Mouse (Mus musculus) neural tube, embryonic 13.5 days (tissue): ENCODE results near the gene Alg5. TPM values are rescaled to one million over a fixed set of nuclear protein-coding genes. Genes with fewer than 3 reads are reported as not detected.

Experiments used
- ATAC-seq: fragments of 200-750 bp; cut with Nextera tagmentation; 2 replicates; pipeline ENCODE4 v1.8.0; 2017; ENCODE audit warnings: low read depth, mild to moderate bottlenecking, moderate TSS enrichment, moderate library complexity
- H3K27ac ChIP-seq: fragments of 300-500 bp; sonication (generic); replicated peaks from 2 replicates; pipeline ENCODE4 v1.5.1; 2015; ENCODE audit warnings: moderate library complexity, mild to moderate bottlenecking, inconsistent platforms
- H3K27me3 ChIP-seq: fragments of 300-500 bp; sonication (generic); 2 replicates; pipeline ENCODE4 v1.6.1; 2015; ENCODE audit warnings: mild to moderate bottlenecking, inconsistent platforms
- H3K36me3 ChIP-seq: fragments of 300-500 bp; sonication (generic); 2 replicates; pipeline ENCODE4 v1.6.1; 2015; ENCODE audit warnings: mild to moderate bottlenecking, inconsistent platforms
- H3K4me1 ChIP-seq: fragments of 300-500 bp; sonication (generic); replicated peaks from 2 replicates; pipeline ENCODE4 v1.6.1; 2015; ENCODE audit warnings: inconsistent platforms
- H3K4me2 ChIP-seq: fragments of 300-500 bp; sonication (generic); 2 replicates; pipeline ENCODE4 v1.6.1; 2015; ENCODE audit warnings: inconsistent platforms, mild to moderate bottlenecking, moderate library complexity
- H3K4me3 ChIP-seq: fragments of 300-500 bp; sonication (generic); 2 replicates; pipeline ENCODE4 v1.5.1; 2015; ENCODE audit warnings: mild to moderate bottlenecking, inconsistent platforms
- H3K9ac ChIP-seq: fragments of 300-500 bp; sonication (generic); 2 replicates; pipeline ENCODE4 v1.6.1; 2015; ENCODE audit warnings: moderate library complexity, mild to moderate bottlenecking, inconsistent platforms
- H3K9me3 ChIP-seq: fragments of 300-500 bp; sonication (generic); 2 replicates; pipeline ENCODE4 v1.6.1; 2016; ENCODE audit warnings: inconsistent platforms
- WGBS: fragments of 180-500 bp; shearing (Covaris S2); methylation state at CpG from one replicate; pipeline ENCODE4 v1.1.7; 2015; 5-methylcytosine and 5-hydroxymethylcytosine counted together
- polyA plus RNA-seq: library from polyadenylated mRNA; unstranded; fragments of >200 nt; fragmentation: Nextera tagmentation; extraction: Ambion mirVana; gene quantifications from 2 replicates; pipeline ENCODE4 v1.2.1, GENCODE M21; 2015

The Alg5 gene
- polyA plus RNA-seq, 1 experiment from 2014 or later = 46.4 TPM

- Histone ChIP-seq H3K36me3 (no peaks in the 10 kb centered on the region), H3K27me3 (no peaks in the 10 kb centered on the region), H3K9ac (no peak overlapping the region), H3K4me3 (no peak overlapping the region), H3K9me3 (peaks cover 5% of the 10 kb centered on the region), H3K4me1 (no peaks in the 10 kb centered on the region), H3K27ac (no peak overlapping the region), H3K4me2 (no peak overlapping the region)
- 78% methylated on average over 17 of the region's 17 CpGs for WGBS
- no peak for ATAC-seq
These were observed 34.3 kb downstream of the Alg5 start for GRCm38 (mm10) chr3:54769349-54770275.

GRCm38 (mm10) chr3:54773613-54774012 lies 38.3 kb downstream of the Alg5 start:
- H3K4me3 ChIP-seq = no peak overlapping the region
- H3K4me1 ChIP-seq = 0 out of 2 replicates have a peak, but pooled peaks cover 3% of the 10 kb centered on the region
- no peaks in the 10 kb centered on the region for H3K36me3 ChIP-seq
- no peaks in the 10 kb centered on the region for H3K27me3 ChIP-seq
- peaks cover 5% of the 10 kb centered on the region for H3K9me3 ChIP-seq
- H3K9ac ChIP-seq = no peak overlapping the region
- no peak overlapping the region for H3K4me2 ChIP-seq
- WGBS = 83% methylated on average over 6 of the region's 6 CpGs
- ATAC-seq = no peak
- H3K27ac ChIP-seq = no peak overlapping the region

GRCm38 (mm10) chr3:54775989-54776631 lies 40.8 kb downstream of the Alg5 start:
- H3K9ac ChIP-seq = no peak overlapping the region
- no peaks in the 10 kb centered on the region for H3K27me3 ChIP-seq
- peaks cover 7% of the 10 kb centered on the region for H3K9me3 ChIP-seq
- no peaks in the 10 kb centered on the region for H3K36me3 ChIP-seq
- H3K4me2 ChIP-seq = no peak overlapping the region
- H3K4me1 ChIP-seq = 0 out of 2 replicates have a peak, but pooled peaks cover 3% of the 10 kb centered on the region
- ATAC-seq = no peak
- 75% methylated on average over 7 of the region's 7 CpGs for WGBS
- H3K27ac ChIP-seq = no peak overlapping the region
- no peak overlapping the region for H3K4me3 ChIP-seq

GRCm38 (mm10) chr3:54790601-54791000 lies 55.3 kb downstream of the Alg5 start:
- Histone ChIP-seq H3K27me3 (no peaks in the 10 kb centered on the region), H3K36me3 (peaks cover 5% of the 10 kb centered on the region; the same call in 1 of the 2 replicates), H3K4me3 (no peak overlapping the region), H3K4me1 (no peaks in the 10 kb centered on the region), H3K9me3 (peaks cover 5% of the 10 kb centered on the region; the same call in 1 of the 2 replicates), H3K27ac (no peak overlapping the region), H3K9ac (no peak overlapping the region), H3K4me2 (no peak overlapping the region)
- 54% methylated on average over 2 of the region's 2 CpGs for WGBS
- 0 out of 2 replicates have a peak, but pooled peaks have one; percentile 19 for ATAC-seq

GRCm38 (mm10) chr3:54791822-54792677 lies 56.7 kb downstream of the Alg5 start:
- Histone ChIP-seq H3K9me3 (peaks cover 5% of the 10 kb centered on the region; the same call in 1 of the 2 replicates), H3K9ac (no peak overlapping the region), H3K4me3 (no peak overlapping the region), H3K27ac (no peak overlapping the region), H3K4me1 (no peaks in the 10 kb centered on the region), H3K27me3 (no peaks in the 10 kb centered on the region), H3K36me3 (peaks cover 5% of the 10 kb centered on the region; the same call in 1 of the 2 replicates), H3K4me2 (no peak overlapping the region)
- WGBS = 83% methylated on average over 10 of the region's 10 CpGs
- ATAC-seq = no peak

GRCm38 (mm10) chr3:54793762-54794161 lies 58.4 kb downstream of the Alg5 start:
- Histone ChIP-seq H3K27me3 (no peaks in the 10 kb centered on the region), H3K4me2 (no peak overlapping the region), H3K36me3 (peaks cover 5% of the 10 kb centered on the region; the same call in 1 of the 2 replicates), H3K4me1 (no peaks in the 10 kb centered on the region), H3K4me3 (no peak overlapping the region), H3K9ac (no peak overlapping the region), H3K9me3 (peaks cover 5% of the 10 kb centered on the region; the same call in 1 of the 2 replicates), H3K27ac (no peak overlapping the region)
- ATAC-seq = no peak
- WGBS = 84% methylated on average over 6 of the region's 6 CpGs

GRCm38 (mm10) chr3:54795379-54795778 lies 60.0 kb downstream of the Alg5 start:
- H3K9ac ChIP-seq = no peak overlapping the region
- no peak overlapping the region for H3K4me2 ChIP-seq
- H3K4me1 ChIP-seq = no peaks in the 10 kb centered on the region
- H3K36me3 ChIP-seq = peaks cover 5% of the 10 kb centered on the region; the same call in 1 of the 2 replicates
- H3K27ac ChIP-seq = no peak overlapping the region
- no peak overlapping the region for H3K4me3 ChIP-seq
- ATAC-seq = no peak
- H3K9me3 ChIP-seq = peaks cover 5% of the 10 kb centered on the region; the same call in 1 of the 2 replicates
- H3K27me3 ChIP-seq = no peaks in the 10 kb centered on the region
- 93% methylated on average over 5 of the region's 5 CpGs for WGBS

GRCm38 (mm10) chr3:54795806-54796205 lies 60.5 kb downstream of the Alg5 start:
- Histone ChIP-seq H3K27me3 (no peaks in the 10 kb centered on the region), H3K9me3 (peaks cover 5% of the 10 kb centered on the region; the same call in 1 of the 2 replicates), H3K4me2 (no peak overlapping the region), H3K36me3 (peaks cover 5% of the 10 kb centered on the region; the same call in 1 of the 2 replicates), H3K9ac (no peak overlapping the region), H3K4me3 (no peak overlapping the region), H3K27ac (no peak overlapping the region), H3K4me1 (no peaks in the 10 kb centered on the region)
- no peak for ATAC-seq
- 95% methylated on average over 1 of the region's 1 CpGs for WGBS

- Histone ChIP-seq H3K27me3 (no peaks in the 10 kb centered on the region), H3K9me3 (peaks cover 5% of the 10 kb centered on the region; the same call in 1 of the 2 replicates), H3K4me3 (no peak overlapping the region), H3K9ac (no peak overlapping the region), H3K4me2 (no peak overlapping the region), H3K4me1 (no peaks in the 10 kb centered on the region), H3K27ac (no peak overlapping the region), H3K36me3 (peaks cover 5% of the 10 kb centered on the region; the same call in 1 of the 2 replicates)
- WGBS = 41% methylated on average over 16 of the region's 16 CpGs
- peak; percentile 61; the same call in 1 of the 2 replicates for ATAC-seq
These were observed 61.9 kb downstream of the Alg5 start for GRCm38 (mm10) chr3:54797211-54797610.
